Mouse (Mus musculus) large intestine, adult 2 months (tissue): Measurements from ENCODE around the gene Itgb6. TPM values are rescaled to one million over a fixed set of nuclear protein-coding genes. Genes with fewer than 3 reads are reported as not detected.

Source experiments
- DNase-seq: peaks from one replicate; pipeline ENCODE4 v3.0.0-alpha.2; 2012; ENCODE audit warnings: low read depth, low spot score
- WGBS: fragments of 180-500 bp; shearing (Covaris S2); methylation state at CpG from one replicate; pipeline ENCODE4 v1.1.7; 2018; 5-methylcytosine and 5-hydroxymethylcytosine counted together
- polyA plus RNA-seq: library from polyadenylated mRNA; depleted of rRNA; stranded (reverse); fragments of >200 nt; gene quantifications from 2 replicates; pipeline ENCODE4 v1.2.3, GENCODE M21; 2012

Gene Itgb6
- polyA plus RNA-seq, 1 experiment: 12.4 TPM

- DNase-seq: no peak
- WGBS: 86% methylated on average over 6 of the region's 6 CpGs
These were observed 86.4 kb downstream of the Itgb6 start for GRCm38 (mm10) chr2:60636038-60636437.

DNA sequence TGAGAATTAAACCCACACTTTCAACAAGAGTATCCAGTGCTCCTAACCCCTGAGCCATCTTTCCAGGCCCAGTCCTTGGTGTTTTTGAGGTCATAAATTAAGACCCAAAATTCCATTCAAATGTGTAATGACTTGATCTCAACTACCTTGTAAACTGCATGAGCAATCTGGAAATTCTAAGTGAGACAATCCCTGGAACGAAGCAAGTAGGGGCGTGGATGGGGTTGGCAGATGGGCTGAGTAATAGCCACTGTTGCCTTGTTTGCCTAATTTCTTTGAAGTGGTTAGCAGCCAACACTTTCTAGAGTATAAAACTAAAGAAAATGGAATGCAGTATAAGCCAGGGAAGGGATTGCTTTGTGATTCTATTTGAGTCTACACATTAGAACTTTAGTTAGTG lies 89.7 kb downstream of the Itgb6 start:
- DNase-seq: no peak
- 55% methylated on average over 2 of the region's 2 CpGs for WGBS

DNA sequence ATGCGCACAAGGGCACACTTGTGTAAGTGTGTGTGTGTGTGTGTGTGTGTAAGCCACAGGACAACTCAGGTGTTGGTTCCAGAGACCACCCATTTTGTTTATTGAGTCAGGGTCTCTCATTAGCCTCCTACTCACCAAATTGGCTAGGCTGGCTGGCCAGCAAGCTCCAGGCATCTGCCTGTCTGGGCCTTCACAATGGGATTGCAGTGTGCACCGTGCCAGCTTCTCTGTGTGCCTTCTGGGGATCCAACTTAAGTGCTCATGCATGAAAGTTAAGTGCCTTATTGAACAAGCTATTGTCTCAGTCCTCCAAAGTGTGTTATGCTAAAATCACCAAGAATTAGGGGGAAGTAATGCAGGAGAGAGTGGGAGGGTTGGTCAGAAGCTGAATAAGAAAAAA lies 92.1 kb downstream of the Itgb6 start:
- DNase-seq: no peak
- WGBS: 80% methylated on average over 2 of the region's 2 CpGs

DNA sequence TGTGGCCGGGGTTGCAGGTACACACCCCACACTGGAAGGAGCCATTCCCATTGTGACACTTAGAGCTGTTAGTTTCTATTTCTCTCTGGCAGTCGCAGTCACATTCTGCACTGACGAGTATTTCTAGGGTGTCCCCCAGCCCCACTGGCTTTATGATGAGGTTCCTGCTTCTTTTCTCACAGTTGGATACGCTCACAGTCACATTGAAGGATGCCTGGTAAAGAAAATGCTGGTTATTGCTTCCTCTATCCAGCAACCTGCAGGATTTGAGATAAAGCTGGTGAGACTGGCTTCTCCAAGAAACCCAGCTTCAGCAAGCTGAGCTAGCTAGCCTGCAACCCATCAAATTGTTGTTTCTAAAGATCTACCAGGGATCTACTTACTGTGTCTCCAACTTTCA lies 94.5 kb downstream of the Itgb6 start:
- 92% methylated on average over 4 of the region's 4 CpGs for WGBS
- no peak for DNase-seq

- WGBS: 78% methylated on average over 10 of the region's 10 CpGs
- DNase-seq: no peak
These were observed 94.9 kb downstream of the Itgb6 start for GRCm38 (mm10) chr2:60627515-60627914.

DNA sequence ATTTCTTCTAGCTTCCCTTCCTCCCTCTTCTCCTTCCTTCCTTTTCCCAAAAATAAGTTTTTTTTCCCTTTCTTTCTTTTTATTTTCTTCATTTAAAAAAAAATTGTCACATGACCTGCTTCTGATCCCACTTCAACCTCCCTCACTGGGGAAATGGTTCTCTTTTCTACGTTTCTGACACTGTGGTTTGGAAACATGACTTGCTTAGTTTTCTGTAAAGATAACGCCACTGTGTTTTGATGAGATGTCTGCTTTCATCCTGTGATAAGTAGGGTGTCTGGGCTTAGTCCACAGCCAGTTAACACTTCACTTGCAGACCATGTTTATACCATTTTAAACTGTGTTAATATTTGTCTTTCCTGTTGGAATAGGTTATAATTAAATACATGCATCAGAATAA lies 96.7 kb downstream of the Itgb6 start:
- DNase-seq: no peak
- WGBS: 71% methylated on average over 2 of the region's 2 CpGs

GRCm38 (mm10) chr2:60622161-60622560 lies 100.3 kb downstream of the Itgb6 start:
- WGBS: 75% methylated on average over 7 of the region's 7 CpGs
- DNase-seq: no peak

DNA sequence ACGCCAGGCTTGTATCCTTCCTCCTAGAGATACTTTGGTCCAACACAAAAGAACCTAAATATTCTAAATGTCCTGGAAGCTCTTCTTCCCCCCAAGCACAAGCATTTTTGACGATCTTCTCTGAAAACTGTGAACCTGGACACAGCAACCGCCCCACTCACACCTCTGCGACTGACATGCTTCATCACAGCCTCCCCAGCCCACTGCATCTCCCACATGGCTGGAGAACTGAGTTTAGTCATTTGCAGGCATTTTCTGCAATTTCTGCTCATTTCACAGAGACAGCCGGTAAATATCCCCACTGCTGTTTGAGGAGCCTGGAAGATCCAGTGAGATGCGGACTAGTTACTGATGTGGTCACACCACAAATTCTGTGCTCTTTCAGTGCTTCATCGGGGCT lies 107.7 kb downstream of the Itgb6 start:
- WGBS: 94% methylated on average over 7 of the region's 7 CpGs
- no peak for DNase-seq

DNA sequence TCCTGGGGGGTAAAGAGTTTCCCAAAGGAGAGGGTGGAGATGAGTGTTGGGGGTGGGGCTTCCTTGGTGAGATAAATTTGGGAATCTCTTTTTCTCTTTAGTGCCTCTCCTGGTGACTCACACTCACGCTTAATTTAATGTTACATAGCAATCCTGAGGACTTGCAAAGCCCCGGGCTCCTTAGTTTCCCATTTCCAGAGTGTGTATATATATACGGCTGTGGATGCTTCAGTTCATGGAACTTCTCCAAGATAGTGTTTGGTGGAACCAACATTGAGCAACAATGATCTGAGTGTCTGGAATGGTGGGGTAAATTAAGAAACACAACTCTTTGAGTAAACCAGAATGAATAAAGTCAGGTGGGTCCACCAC lies 108.6 kb downstream of the Itgb6 start:
- 78% methylated on average over 3 of the region's 3 CpGs for WGBS
- DNase-seq: no peak

- 80% methylated on average over 15 of the region's 15 CpGs for WGBS
- DNase-seq: no peak
These were observed 109.3 kb downstream of the Itgb6 start for GRCm38 (mm10) chr2:60612906-60613856.

- no peak for DNase-seq
- whole genome bisulfite sequencing: 88% methylated on average over 3 of the region's 3 CpGs
These were observed 110.8 kb downstream of the Itgb6 start for GRCm38 (mm10) chr2:60611622-60612021.

GRCm38 (mm10) chr2:60609436-60610199 lies 112.8 kb downstream of the Itgb6 start:
- 77% methylated on average over 8 of the region's 8 CpGs for WGBS
- DNase-seq: no peak

- whole genome bisulfite sequencing: 69% methylated on average over 4 of the region's 4 CpGs
- DNase-seq: no peak
These were observed 114.5 kb downstream of the Itgb6 start for GRCm38 (mm10) chr2:60607980-60608379.

- DNase-seq: no peak
These were observed 121.1 kb downstream of the Itgb6 start for GRCm38 (mm10) chr2:60601326-60601725.

GRCm38 (mm10) chr2:60600863-60601262 lies 121.6 kb downstream of the Itgb6 start:
- WGBS: 85% methylated on average over 2 of the region's 2 CpGs
- DNase-seq: no peak

More at GRCm38 (mm10) chr2:60601326-60601725, 121.1 kb downstream of the Itgb6 start:
- 73% methylated on average over 2 of the region's 2 CpGs for WGBS

GRCm38 (mm10) chr2:60583416-60583815 lies 139.0 kb downstream of the Itgb6 start:
- DNase-seq: no peak
- 75% methylated on average over 4 of the region's 4 CpGs for WGBS

- WGBS: 75% methylated on average over 4 of the region's 4 CpGs
- DNase-seq: no peak
These were observed 167.9 kb downstream of the Itgb6 start for GRCm38 (mm10) chr2:60554561-60554960.

DNA sequence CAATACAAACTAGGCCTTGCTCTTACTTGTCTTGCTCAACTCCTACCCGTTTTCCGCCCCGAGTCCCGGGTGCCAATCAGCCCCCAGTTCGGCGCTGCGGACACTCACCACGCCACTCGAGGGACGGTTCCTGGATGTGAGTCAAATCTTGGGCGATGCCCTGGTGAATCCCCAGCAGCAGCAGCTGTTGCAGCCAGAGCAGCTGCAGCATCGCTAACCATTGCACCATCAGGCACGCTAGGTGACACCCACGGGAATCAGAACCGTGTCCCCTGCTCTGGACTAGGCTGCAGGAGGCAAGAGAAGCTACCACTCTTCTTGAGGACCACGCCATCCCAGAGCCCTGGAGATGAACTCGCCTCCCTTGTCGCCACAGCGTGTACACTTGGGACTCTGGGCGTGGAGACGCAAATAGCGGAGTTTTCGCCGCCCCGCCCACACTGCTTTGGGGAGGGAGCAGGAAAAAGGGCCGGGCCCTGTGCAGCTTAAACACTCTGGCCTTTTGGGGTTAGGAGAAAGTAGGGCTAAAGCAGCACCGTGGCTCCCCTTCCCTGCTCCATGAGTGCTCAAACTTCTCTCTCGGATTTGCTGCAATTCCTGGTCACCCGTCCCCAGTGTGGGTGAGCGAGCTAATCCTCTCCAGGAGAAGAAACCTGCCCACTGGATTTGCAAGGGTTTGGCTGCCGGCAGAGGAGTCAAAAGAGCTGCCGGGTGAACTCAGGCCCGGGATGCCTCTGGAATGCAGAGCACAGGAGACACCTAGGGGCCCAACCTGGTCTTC lies 169.4 kb downstream of the Itgb6 start, which contains the start of gene Pla2r1:
Gene Pla2r1 (minus strand): TSS at position 407 of the 781 bp plus-strand sequence.
- peak; percentile 18 for DNase-seq
- WGBS: 6% methylated on average over 33 of the region's 33 CpGs

DNA sequence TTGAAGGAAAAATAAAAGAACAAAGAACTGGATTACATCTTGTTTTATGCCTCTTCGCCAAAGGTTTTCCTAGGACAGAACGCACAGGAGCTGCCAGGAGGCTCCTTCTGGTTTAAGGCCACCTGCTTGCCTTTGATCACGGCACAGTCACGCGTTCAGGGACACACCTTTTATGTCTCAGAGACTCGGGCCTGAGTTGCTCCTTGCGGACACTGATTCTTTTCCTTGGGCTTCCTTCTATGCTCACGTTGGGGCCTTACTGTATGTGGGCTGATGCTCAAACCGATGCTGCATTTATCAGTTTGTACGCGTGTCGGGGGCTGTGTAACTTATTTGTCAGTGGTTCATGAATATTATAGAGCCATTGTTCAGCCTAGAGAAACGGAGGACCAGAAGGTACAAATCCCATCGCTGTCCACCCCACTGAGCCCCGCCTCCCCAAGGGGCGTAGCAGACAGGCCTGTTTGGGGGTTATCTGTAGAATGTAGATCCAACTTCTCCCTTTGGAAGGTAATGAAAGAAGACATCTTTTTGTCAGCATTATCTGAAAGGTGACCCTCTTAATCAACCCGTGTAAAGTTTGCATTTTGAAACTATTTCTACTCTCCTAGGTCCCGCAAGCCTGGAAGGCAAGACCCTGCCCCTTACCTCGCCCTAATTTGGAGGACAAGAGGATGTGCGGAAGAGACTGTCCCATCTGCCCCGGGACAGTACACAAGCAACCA lies 170.1 kb downstream of the Itgb6 start:
- 47% methylated on average over 21 of the region's 21 CpGs for WGBS
- no peak for DNase-seq
